Mouse (Mus musculus) heart, postnatal 0 days (tissue): Measurements from ENCODE around the gene Lrrn2.

ENCODE experiments used
- CTCF ChIP-seq: IDR thresholded peaks from 2 replicates; pipeline ENCODE4 v1.5.1; 2016; ENCODE audit warnings: antibody characterized with exemption, control low read depth, low read depth
- EP300 ChIP-seq: IDR thresholded peaks from 2 replicates; pipeline ENCODE4 v1.6.1; 2016; ENCODE audit warnings: antibody characterized with exemption, low read depth

- no peak for TF ChIP-seq EP300
- TF ChIP-seq CTCF, result no peak
Measured at GRCm38 (mm10) chr1:132844088-132844804, 35.8 kb upstream of the Lrrn2 start.
